Mouse (Mus musculus): ENCODE measurements around the gene Cln5. TPM values are rescaled to one million over a fixed set of nuclear protein-coding genes. Genes with fewer than 3 reads are reported as not detected.
A peak's percentile ranks its signal among the peaks of the same experiment; 100 is the strongest.

Cln5 gene
- polyA plus RNA-seq, 1 experiment from 2014 or later = 21.9 TPM

GRCm38 (mm10) chr14:103086671-103087324, 16.8 kb downstream of the Cln5 start:
- Histone ChIP-seq H3K27ac (replicated peaks) (no peak overlapping the region), H3K4me1 (replicated peaks; ENCODE audit: control insufficient read depth, insufficient read depth) (no peaks in the 10 kb centered on the region), H3K9ac (ENCODE audit: low read length) (no peak overlapping the region), H3K36me3 (ENCODE audit: control insufficient read depth, insufficient read depth, low read length) (peaks cover 6% of the 10 kb centered on the region; the same call in 1 of the 2 replicates), H3K9me3 (ENCODE audit: control insufficient read depth, low read length) (no peaks in the 10 kb centered on the region), H3K4me3 (ENCODE audit: low read depth, low read length) (no peak overlapping the region), H3K4me2 (replicated peaks; ENCODE audit: low read depth) (no peak overlapping the region), H3K27me3 (ENCODE audit: control insufficient read depth, insufficient read depth, low read length) (no peaks in the 10 kb centered on the region)
- DNase-seq (ENCODE audit: low spot score) (no peak), ATAC-seq (ENCODE audit: low FRiP score, low TSS enrichment) (peak; percentile 80)
- TF ChIP-seq EP300 (optimal IDR thresholded peaks at IDR 0.05) (no peak), CTCF (IDR thresholded peaks at IDR 0.05; ENCODE audit: low read depth) (no peak)
- WGBS = 78% methylated on average over 4 of the region's 4 CpGs

GRCm38 (mm10) chr14:103087846-103088245, 17.8 kb downstream of the Cln5 start:
- WGBS = 69% methylated on average over 5 of the region's 5 CpGs
- Histone ChIP-seq H3K9ac (ENCODE audit: low read length) (no peak overlapping the region), H3K4me3 (ENCODE audit: low read depth, low read length) (no peak overlapping the region), H3K4me2 (replicated peaks; ENCODE audit: low read depth) (no peak overlapping the region), H3K27me3 (ENCODE audit: control insufficient read depth, insufficient read depth, low read length) (no peaks in the 10 kb centered on the region), H3K27ac (replicated peaks) (no peak overlapping the region), H3K9me3 (ENCODE audit: control insufficient read depth, low read length) (no peaks in the 10 kb centered on the region), H3K4me1 (replicated peaks; ENCODE audit: control insufficient read depth, insufficient read depth) (no peaks in the 10 kb centered on the region), H3K36me3 (ENCODE audit: control insufficient read depth, insufficient read depth, low read length) (peaks cover 6% of the 10 kb centered on the region; the same call in 1 of the 2 replicates)
- DNase-seq (ENCODE audit: low spot score) = no peak
- ATAC-seq (ENCODE audit: low FRiP score, low TSS enrichment) = no peak; the same call in 1 of the 2 replicates
- no peak for TF ChIP-seq EP300 (optimal IDR thresholded peaks at IDR 0.05)
- no peak for TF ChIP-seq CTCF (IDR thresholded peaks at IDR 0.05; ENCODE audit: low read depth)

GRCm38 (mm10) chr14:103088624-103089023, 18.6 kb downstream of the Cln5 start:
- ATAC-seq (ENCODE audit: low FRiP score, low TSS enrichment) (peak; percentile 58; the same call in 1 of the 2 replicates), DNase-seq (ENCODE audit: low spot score) (peak; percentile 36)
- H3K4me3 ChIP-seq (ENCODE audit: low read depth, low read length) = no peak overlapping the region
- H3K36me3 ChIP-seq (ENCODE audit: control insufficient read depth, insufficient read depth, low read length) = peaks cover 6% of the 10 kb centered on the region; the same call in 1 of the 2 replicates
- TF ChIP-seq CTCF (IDR thresholded peaks at IDR 0.05; ENCODE audit: low read depth) = peak; percentile 86
- no peak for TF ChIP-seq EP300 (optimal IDR thresholded peaks at IDR 0.05)
- WGBS = 55% methylated on average over 6 of the region's 6 CpGs
- H3K4me1 ChIP-seq (replicated peaks; ENCODE audit: control insufficient read depth, insufficient read depth) = no peaks in the 10 kb centered on the region; the same call in 1 of the 2 replicates
- no peaks in the 10 kb centered on the region for H3K27me3 ChIP-seq (ENCODE audit: control insufficient read depth, insufficient read depth, low read length)
- no peak overlapping the region for H3K4me2 ChIP-seq (replicated peaks; ENCODE audit: low read depth)
- no peak overlapping the region for H3K27ac ChIP-seq (replicated peaks)
- H3K9me3 ChIP-seq (ENCODE audit: control insufficient read depth, low read length) = no peaks in the 10 kb centered on the region
- no peak overlapping the region for H3K9ac ChIP-seq (ENCODE audit: low read length)

GRCm38 (mm10) chr14:103093236-103093635, 23.2 kb downstream of the Cln5 start:
- DNase-seq (ENCODE audit: low spot score) (no peak), ATAC-seq (ENCODE audit: low FRiP score, low TSS enrichment) (no peak)
- H3K4me2 ChIP-seq (replicated peaks; ENCODE audit: low read depth) = no peak overlapping the region
- peaks cover 5% of the 10 kb centered on the region for H3K36me3 ChIP-seq (ENCODE audit: control insufficient read depth, insufficient read depth, low read length)
- H3K27ac ChIP-seq (replicated peaks) = no peak overlapping the region
- no peak overlapping the region for H3K4me3 ChIP-seq (ENCODE audit: low read depth, low read length)
- TF ChIP-seq CTCF (IDR thresholded peaks at IDR 0.05; ENCODE audit: low read depth) (no peak), EP300 (optimal IDR thresholded peaks at IDR 0.05) (no peak)
- no peaks in the 10 kb centered on the region for H3K27me3 ChIP-seq (ENCODE audit: control insufficient read depth, insufficient read depth, low read length)
- no peak overlapping the region for H3K9ac ChIP-seq (ENCODE audit: low read length)
- no peaks in the 10 kb centered on the region; the same call in 1 of the 2 replicates for H3K4me1 ChIP-seq (replicated peaks; ENCODE audit: control insufficient read depth, insufficient read depth)
- 79% methylated on average over 3 of the region's 3 CpGs for WGBS
- no peaks in the 10 kb centered on the region for H3K9me3 ChIP-seq (ENCODE audit: control insufficient read depth, low read length)

- Histone ChIP-seq H3K27me3 (ENCODE audit: control insufficient read depth, insufficient read depth, low read length) (no peaks in the 10 kb centered on the region), H3K9ac (ENCODE audit: low read length) (no peak overlapping the region), H3K27ac (replicated peaks) (no peak overlapping the region), H3K4me3 (ENCODE audit: low read depth, low read length) (no peak overlapping the region), H3K9me3 (ENCODE audit: control insufficient read depth, low read length) (no peaks in the 10 kb centered on the region), H3K4me2 (replicated peaks; ENCODE audit: low read depth) (no peak overlapping the region), H3K4me1 (replicated peaks; ENCODE audit: control insufficient read depth, insufficient read depth) (no peaks in the 10 kb centered on the region; the same call in 1 of the 2 replicates), H3K36me3 (ENCODE audit: control insufficient read depth, insufficient read depth, low read length) (peaks cover 5% of the 10 kb centered on the region)
- TF ChIP-seq EP300 (optimal IDR thresholded peaks at IDR 0.05) = no peak
- no peak for TF ChIP-seq CTCF (IDR thresholded peaks at IDR 0.05; ENCODE audit: low read depth)
- DNase-seq (ENCODE audit: low spot score) = no peak
- WGBS = 41% methylated on average over 4 of the region's 4 CpGs
- ATAC-seq (ENCODE audit: low FRiP score, low TSS enrichment) = 0 out of 2 replicates have a peak, but pooled peaks have one; percentile 16
These were observed 23.7 kb downstream of the Cln5 start for GRCm38 (mm10) chr14:103093670-103094069.

- DNase-seq (ENCODE audit: low spot score) = no peak
- WGBS = 88% methylated on average over 8 of the region's 8 CpGs
- Histone ChIP-seq H3K4me2 (replicated peaks; ENCODE audit: low read depth) (no peak overlapping the region), H3K4me3 (ENCODE audit: low read depth, low read length) (no peak overlapping the region), H3K9ac (ENCODE audit: low read length) (no peak overlapping the region), H3K27me3 (ENCODE audit: control insufficient read depth, insufficient read depth, low read length) (no peaks in the 10 kb centered on the region), H3K27ac (replicated peaks) (no peak overlapping the region), H3K9me3 (ENCODE audit: control insufficient read depth, low read length) (no peaks in the 10 kb centered on the region), H3K4me1 (replicated peaks; ENCODE audit: control insufficient read depth, insufficient read depth) (no peaks in the 10 kb centered on the region; the same call in 1 of the 2 replicates), H3K36me3 (ENCODE audit: control insufficient read depth, insufficient read depth, low read length) (peaks cover 5% of the 10 kb centered on the region)
- TF ChIP-seq CTCF (IDR thresholded peaks at IDR 0.05; ENCODE audit: low read depth) (no peak), EP300 (optimal IDR thresholded peaks at IDR 0.05) (no peak)
- ATAC-seq (ENCODE audit: low FRiP score, low TSS enrichment) = no peak
These were observed 25.0 kb downstream of the Cln5 start for GRCm38 (mm10) chr14:103095036-103095435.
